Mouse (Mus musculus) layer of hippocampus, postnatal 36 days (tissue): ENCODE measurements around the gene Vmn1r181. TPM values are rescaled to one million over a fixed set of nuclear protein-coding genes. Genes with fewer than 3 reads are reported as not detected.
"Not testable (repeated sequence)": the region's sequence is repeated elsewhere in the genome, so short reads cannot be mapped to it uniquely, and the experiment has no call there.

Experiments
- DNase-seq, 2 experiments: peaks; one replicate each; pipeline ENCODE4 v3.0.0; 2022
- total RNA-seq, 2 experiments: library from RNA; stranded (reverse); gene quantifications; 2 replicates each; pipeline ENCODE4 v1.2.3; 2021

The Vmn1r181 gene
- not detected for total RNA-seq

DNA sequence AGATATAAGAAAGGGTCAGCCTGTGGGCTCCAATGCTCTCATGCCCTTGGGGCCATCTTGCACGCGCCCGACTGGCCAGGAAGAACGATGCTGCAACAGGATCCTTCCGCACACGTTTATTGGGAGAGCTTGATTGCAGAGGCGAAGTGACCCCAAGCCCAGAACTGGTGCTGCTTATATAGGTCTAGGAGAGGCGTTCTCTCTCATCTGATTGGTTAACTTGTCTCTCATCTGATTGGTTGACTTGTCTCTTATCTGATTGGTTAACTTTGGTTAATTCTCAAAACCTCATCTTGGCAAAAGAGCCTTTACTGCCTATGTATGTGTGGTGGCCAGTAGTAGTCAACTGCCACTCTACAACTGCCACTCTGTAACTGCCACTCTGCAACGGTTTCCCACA lies at the start of gene Vmn1r181:
TSS of gene Vmn1r181 (plus strand) at position 301 of the 400 bp plus-strand sequence.
- DNase-seq = not testable (repeated sequence)

DNA sequence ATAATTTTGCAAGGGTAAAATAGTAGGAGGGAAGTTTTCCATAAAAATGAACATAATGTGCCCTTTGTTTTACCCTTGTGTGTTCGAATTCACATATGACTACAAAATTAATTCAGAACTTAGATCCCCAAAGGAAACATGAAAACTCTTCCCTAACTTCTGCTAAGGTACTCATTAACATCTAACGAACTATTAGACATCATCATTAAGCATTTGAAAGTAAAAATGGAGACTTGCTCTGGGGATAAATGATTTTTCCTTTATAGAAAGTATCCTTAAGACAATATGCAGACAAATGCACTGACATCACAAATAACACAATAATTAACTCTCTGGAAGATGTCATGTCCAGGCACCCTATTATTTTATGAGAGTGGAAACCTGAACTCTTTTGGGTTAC lies 47.7 kb upstream of the Vmn1r181 start, which contains the start of gene Vmn1r179:
TSS of gene Vmn1r179 (plus strand) at position 301 of the 400 bp plus-strand sequence.
- DNase-seq = no peak

DNA sequence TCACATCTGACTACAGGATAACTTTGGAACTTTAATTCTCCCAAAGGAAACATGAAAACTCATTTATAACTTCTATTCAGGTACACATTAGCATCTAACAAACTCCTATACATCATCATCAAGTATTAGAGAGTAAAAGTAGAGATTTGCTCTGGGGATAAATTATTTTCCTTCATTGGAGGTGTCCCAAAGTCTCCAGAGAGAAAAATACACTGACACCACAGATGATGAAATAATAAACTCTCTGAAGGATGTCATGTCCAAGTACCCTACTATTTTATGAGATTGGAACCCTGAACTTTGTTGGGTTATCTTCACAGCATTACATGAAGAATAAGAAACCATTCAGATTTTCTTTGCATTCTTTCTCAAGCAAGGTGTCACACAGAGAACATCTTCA lies 24.1 kb upstream of the Vmn1r181 start, which contains the start of gene Vmn1r180:
TSS of gene Vmn1r180 (plus strand) at position 301 of the 400 bp plus-strand sequence.
- no peak for DNase-seq

DNA sequence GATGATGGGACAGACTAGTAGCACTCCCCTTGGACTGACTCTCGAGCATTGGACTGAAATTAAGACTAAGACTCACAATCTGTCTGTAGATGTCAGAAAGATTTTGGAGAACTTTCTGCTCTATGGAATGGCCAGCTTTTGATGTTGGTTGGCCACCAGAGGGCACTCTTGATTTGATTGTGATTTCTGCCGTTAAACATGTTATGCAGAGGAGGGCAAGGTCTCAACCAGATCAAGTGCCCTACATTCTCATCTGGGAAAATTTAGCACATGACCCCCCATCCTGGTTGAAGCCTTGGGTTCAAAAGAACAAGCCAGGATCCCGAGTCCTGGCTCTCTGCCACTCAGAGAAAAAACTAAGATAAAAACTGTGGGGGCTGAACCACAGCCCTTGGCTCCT lies 6.4 kb upstream of the Vmn1r181 start:
- DNase-seq = peak in 1 of 2 experiments; percentile 1

DNA sequence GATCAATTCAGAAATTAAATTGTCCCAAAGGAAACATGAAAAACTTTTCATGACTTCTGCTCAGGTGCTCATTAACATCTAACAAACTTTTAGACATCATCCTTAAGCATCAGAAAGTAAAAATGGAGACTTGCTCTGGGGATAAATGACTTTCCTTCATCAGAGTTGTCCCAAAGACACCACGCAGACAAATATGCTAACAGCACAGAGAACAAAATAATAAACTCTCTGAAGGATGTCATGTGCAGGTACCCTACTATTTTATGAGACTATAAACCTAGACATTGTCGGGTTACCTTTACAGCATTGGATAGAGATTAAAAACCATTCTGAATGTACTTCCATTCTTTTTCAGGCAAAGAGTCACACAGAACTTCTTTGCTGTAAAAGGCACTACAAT lies 27.0 kb downstream of the Vmn1r181 start, which contains the start of gene V1rd19:
TSS of gene V1rd19 (plus strand) at position 301 of the 400 bp plus-strand sequence.
- no peak for DNase-seq

Other genes with a start within 250 kb of the Vmn1r181 start
- not detected for gene Vmn1r174, start 222.3 kb upstream of the Vmn1r181 start, total RNA-seq
- not detected for gene Vmn1r175, start 164.0 kb upstream of the Vmn1r181 start, total RNA-seq
- not detected for gene Vmn1r176, start 137.2 kb upstream of the Vmn1r181 start, total RNA-seq
- not detected for gene Vmn1r177, start 108.2 kb upstream of the Vmn1r181 start, total RNA-seq
- not detected for gene Vmn1r178, start 82.6 kb upstream of the Vmn1r181 start, total RNA-seq
- gene Vmn1r179, start 47.6 kb upstream of the Vmn1r181 start, total RNA-seq = not detected
- not detected for gene Vmn1r180, start 24.0 kb upstream of the Vmn1r181 start, total RNA-seq
- not detected for gene V1rd19, start 27.1 kb downstream of the Vmn1r181 start, total RNA-seq
- not detected for gene Vmn1r183, start 78.6 kb downstream of the Vmn1r181 start, total RNA-seq
- gene Zfp180, start 107.3 kb downstream of the Vmn1r181 start, total RNA-seq = 10 to 100 TPM; 43.3 to 44.5 TPM
- gene Zfp112, start 137.7 kb downstream of the Vmn1r181 start, total RNA-seq = 10 to 100 TPM; 12.1 to 12.3 TPM
- 10 to 100 TPM; 22.0 to 23.0 TPM for gene Zfp235, start 159.6 kb downstream of the Vmn1r181 start, total RNA-seq
- 1 to 10 TPM; 3.3 to 3.9 TPM for gene Zfp114, start 200.4 kb downstream of the Vmn1r181 start, total RNA-seq
- gene Zfp111, start 236.8 kb downstream of the Vmn1r181 start, total RNA-seq = 10 to 100 TPM; 13.7 to 14.7 TPM